Mouse (Mus musculus) liver, embryonic 15.5 days (tissue): ENCODE measurements at regions not wholly inside any gene's neighbourhood (a gene's known extent, or its start where the extent isn't known, plus 50 kb on each side); places are given as distances from the start of the nearest gene placed in this dataset.

Experiments used
- ATAC-seq: fragments of 200-750 bp; cut with Nextera tagmentation; 2 replicates; pipeline ENCODE4 v1.8.0; 2017; ENCODE audit warnings: moderate number of reproducible peaks, mild to moderate bottlenecking, moderate library complexity; ENCODE audit not compliant: insufficient read depth
- H3K27ac ChIP-seq: fragments of 300-500 bp; sonication (generic); replicated peaks from 2 replicates; pipeline ENCODE4 v1.5.1; 2015; ENCODE audit warnings: mild to moderate bottlenecking, inconsistent platforms
- H3K27me3 ChIP-seq: fragments of 300-500 bp; sonication (generic); 2 replicates; pipeline ENCODE4 v1.6.1; 2015; ENCODE audit warnings: mild to moderate bottlenecking, inconsistent platforms
- H3K36me3 ChIP-seq: fragments of 300-500 bp; sonication (generic); replicated peaks from 2 replicates; pipeline ENCODE4 v1.6.1; 2015; ENCODE audit warnings: moderate library complexity, mild to moderate bottlenecking, inconsistent platforms
- H3K4me1 ChIP-seq: fragments of 300-500 bp; sonication (generic); replicated peaks from 2 replicates; pipeline ENCODE4 v1.6.1; 2015; ENCODE audit warnings: inconsistent platforms
- H3K4me2 ChIP-seq: fragments of 300-500 bp; sonication (generic); 2 replicates; pipeline ENCODE4 v1.6.1; 2015; ENCODE audit warnings: moderate library complexity, mild to moderate bottlenecking, inconsistent platforms
- H3K4me3 ChIP-seq: fragments of 300-500 bp; sonication (generic); replicated peaks from 2 replicates; pipeline ENCODE4 v1.5.1; 2015; ENCODE audit warnings: mild to moderate bottlenecking, inconsistent platforms
- H3K9ac ChIP-seq: fragments of 300-500 bp; sonication (generic); 2 replicates; pipeline ENCODE4 v1.6.1; 2015; ENCODE audit warnings: moderate library complexity, mild to moderate bottlenecking, inconsistent platforms
- H3K9me3 ChIP-seq: fragments of 300-500 bp; sonication (generic); replicated peaks from 2 replicates; pipeline ENCODE4 v1.6.1; 2016; ENCODE audit warnings: inconsistent platforms
- WGBS: fragments of 180-500 bp; shearing (Covaris S2); methylation state at CpG from one replicate; pipeline ENCODE4 v1.1.7; 2015; ENCODE audit warnings: mixed read lengths; ENCODE audit not compliant: insufficient replicate concordance; 5-methylcytosine and 5-hydroxymethylcytosine counted together

GRCm38 (mm10) chr5:111506821-111507220 is 89.7 kb downstream of the Mn1 start:
- H3K4me2 ChIP-seq, result peak overlapping the region; percentile 41
- H3K4me1 ChIP-seq, result peaks cover 57% of the 10 kb centered on the region
- ATAC-seq, result peak; percentile 70
- H3K4me3 ChIP-seq, result no peak overlapping the region
- no peaks in the 10 kb centered on the region for H3K36me3 ChIP-seq
- H3K27me3 ChIP-seq, result peaks cover 15% of the 10 kb centered on the region
- H3K9me3 ChIP-seq, result no peaks in the 10 kb centered on the region
- H3K27ac ChIP-seq, result no peak overlapping the region; the same call in none of the 2 replicates
- 22% methylated on average over 6 of the region's 6 CpGs for WGBS
- no peak overlapping the region for H3K9ac ChIP-seq

DNA sequence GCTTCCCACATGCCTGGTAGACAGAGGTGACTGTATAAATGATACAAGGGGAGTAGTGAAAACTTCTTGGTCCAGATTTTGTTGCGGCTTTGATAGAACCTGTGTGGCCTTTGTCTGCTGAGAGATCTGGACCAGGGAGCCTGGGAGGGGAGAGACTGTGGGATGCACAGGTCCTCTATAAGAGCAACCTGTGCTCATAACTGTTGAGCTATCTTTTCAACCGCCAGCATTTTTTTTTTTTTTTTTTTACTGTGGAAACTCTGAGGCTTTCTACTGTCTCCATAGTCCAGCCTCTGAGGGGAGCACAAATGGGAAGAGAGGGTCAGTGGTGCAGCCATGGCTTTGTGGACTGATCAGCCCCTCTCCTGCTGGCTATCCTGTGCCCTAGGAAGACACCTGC is 90.2 kb downstream of the Mn1 start:
- peak overlapping the region; percentile 41; the same call in 1 of the 2 replicates for H3K4me2 ChIP-seq
- 41% methylated on average over 2 of the region's 2 CpGs for WGBS
- H3K27ac ChIP-seq, result no peak overlapping the region
- H3K9ac ChIP-seq, result no peak overlapping the region
- no peak for ATAC-seq
- no peaks in the 10 kb centered on the region for H3K9me3 ChIP-seq
- H3K36me3 ChIP-seq, result no peaks in the 10 kb centered on the region
- peaks cover 58% of the 10 kb centered on the region for H3K4me1 ChIP-seq
- H3K27me3 ChIP-seq, result peaks cover 16% of the 10 kb centered on the region
- no peak overlapping the region for H3K4me3 ChIP-seq

DNA sequence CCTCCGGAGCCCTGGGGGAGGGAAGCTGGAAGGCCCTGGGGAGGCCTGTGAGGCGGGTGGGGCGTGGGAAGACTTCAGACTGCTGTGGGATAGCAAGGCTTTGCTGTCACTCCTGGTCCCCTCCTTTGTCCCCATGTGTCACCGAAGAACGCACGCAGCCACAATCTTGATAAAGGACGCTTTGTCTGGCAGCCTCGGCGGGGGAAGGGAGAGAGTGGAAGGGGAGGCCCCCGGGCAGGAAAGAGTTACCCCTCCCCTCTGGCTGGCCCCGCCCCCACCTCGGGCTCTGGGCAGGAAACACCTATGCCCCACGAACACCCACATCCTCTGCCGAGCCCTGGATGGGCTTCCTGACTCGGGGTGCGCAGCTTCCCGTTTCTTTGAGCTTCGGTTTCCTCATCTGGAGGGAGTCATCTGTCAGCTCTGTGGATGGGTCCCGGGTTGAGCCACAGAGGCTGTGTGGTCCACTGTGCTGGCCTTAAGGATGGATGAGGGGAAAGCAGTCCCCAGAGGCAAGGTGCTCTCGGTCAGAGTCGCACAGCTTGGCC is 91.9 kb downstream of the Mn1 start:
- Histone ChIP-seq H3K27me3 (peaks cover 13% of the 10 kb centered on the region), H3K4me1 (peaks cover 60% of the 10 kb centered on the region), H3K36me3 (no peaks in the 10 kb centered on the region), H3K9ac (peak overlapping the region; percentile 43; the same call in 1 of the 2 replicates), H3K9me3 (no peaks in the 10 kb centered on the region), H3K4me3 (peak overlapping the region; percentile 48), H3K4me2 (peak overlapping the region; percentile 74), H3K27ac (peak overlapping the region; percentile 57)
- WGBS, result 2% methylated on average over 21 of the region's 21 CpGs
- peak; percentile 68 for ATAC-seq

DNA sequence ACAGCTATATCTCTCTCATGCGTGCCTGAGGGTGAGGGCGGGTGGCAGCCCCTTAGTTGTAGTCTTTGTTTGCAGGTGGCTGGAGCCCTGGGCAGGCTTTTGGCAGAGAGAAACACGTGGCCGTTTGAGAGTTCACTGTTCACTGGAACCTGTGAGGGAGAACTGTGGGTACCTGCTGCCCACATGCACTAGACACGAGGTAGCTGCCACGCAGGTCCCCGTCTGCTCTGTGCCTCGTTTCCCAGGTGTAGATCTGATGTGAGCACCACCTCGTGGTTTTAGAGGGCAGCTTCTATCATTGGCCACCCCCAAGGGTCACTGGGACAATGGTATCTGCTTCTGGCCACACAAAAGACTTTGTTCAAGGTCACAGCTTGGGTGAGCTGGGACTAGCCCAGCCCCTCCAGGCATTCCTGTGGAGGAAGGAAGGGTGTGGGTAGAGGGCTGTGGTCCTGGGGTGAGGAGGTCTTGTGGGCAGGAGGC is 92.5 kb downstream of the Mn1 start:
- 0 out of 2 replicates have a peak, but pooled peaks have one; percentile 20 for ATAC-seq
- Histone ChIP-seq H3K4me2 (peak overlapping the region; percentile 74), H3K27ac (peak overlapping the region; percentile 57), H3K4me1 (peaks cover 60% of the 10 kb centered on the region), H3K9ac (peak overlapping the region; percentile 43; the same call in 1 of the 2 replicates), H3K27me3 (peaks cover 11% of the 10 kb centered on the region), H3K4me3 (peak overlapping the region; percentile 48), H3K36me3 (no peaks in the 10 kb centered on the region), H3K9me3 (no peaks in the 10 kb centered on the region)
- 2% methylated on average over 9 of the region's 9 CpGs for WGBS

DNA sequence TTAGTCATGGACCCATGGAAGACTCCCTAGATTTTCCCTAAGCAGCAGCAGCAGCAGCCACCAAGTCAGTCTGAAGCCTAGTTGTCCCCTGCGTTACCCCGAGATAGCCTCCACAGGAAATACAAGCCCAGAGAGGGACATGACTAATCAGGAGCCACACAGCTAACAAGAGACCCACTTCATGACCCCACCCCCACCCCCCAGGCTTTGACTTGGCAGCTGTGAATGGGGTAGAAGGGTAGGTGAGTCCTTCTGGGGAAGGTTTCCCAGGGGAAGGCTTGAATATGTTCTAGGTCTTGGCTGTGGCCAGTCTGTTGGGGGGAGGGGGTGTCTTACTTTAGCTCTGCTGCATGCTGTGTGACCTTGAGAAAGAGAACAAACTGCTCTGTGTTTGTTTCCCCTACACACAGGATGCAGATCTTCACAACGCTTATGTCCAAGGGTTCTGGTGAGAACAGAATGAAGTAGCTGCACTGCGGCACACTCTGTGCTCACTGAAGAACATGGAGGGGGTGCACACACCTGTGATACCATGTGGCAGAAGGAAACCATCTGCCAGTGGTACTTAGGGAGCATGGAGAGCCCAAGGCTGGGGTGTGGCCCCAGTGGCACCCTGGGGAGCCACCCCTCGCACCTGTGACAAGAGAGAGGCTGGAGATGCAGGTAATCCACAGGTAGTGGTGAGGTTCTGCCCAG is 93.2 kb downstream of the Mn1 start:
- Histone ChIP-seq H3K27me3 (peaks cover 11% of the 10 kb centered on the region), H3K4me2 (peak overlapping the region; percentile 74), H3K9me3 (no peaks in the 10 kb centered on the region), H3K9ac (no peak overlapping the region), H3K27ac (peak overlapping the region; percentile 57), H3K4me1 (peaks cover 60% of the 10 kb centered on the region), H3K4me3 (no peak overlapping the region), H3K36me3 (no peaks in the 10 kb centered on the region)
- 30% methylated on average over 5 of the region's 5 CpGs for WGBS
- ATAC-seq, result no peak

- no peak overlapping the region for H3K4me3 ChIP-seq
- H3K27ac ChIP-seq, result 0 out of 2 replicates have a peak overlapping the region, but pooled peaks have one; percentile 24
- H3K36me3 ChIP-seq, result no peaks in the 10 kb centered on the region
- H3K9ac ChIP-seq, result no peak overlapping the region
- WGBS, result 33% methylated on average over 6 of the region's 6 CpGs
- H3K27me3 ChIP-seq, result peaks cover 11% of the 10 kb centered on the region
- ATAC-seq, result no peak
- H3K4me1 ChIP-seq, result peaks cover 56% of the 10 kb centered on the region
- no peaks in the 10 kb centered on the region for H3K9me3 ChIP-seq
- H3K4me2 ChIP-seq, result no peak overlapping the region
Observed at GRCm38 (mm10) chr5:111510879-111511231, 93.7 kb downstream of the Mn1 start.

GRCm38 (mm10) chr5:111511982-111512381 is 94.8 kb downstream of the Mn1 start:
- Histone ChIP-seq H3K4me1 (peaks cover 44% of the 10 kb centered on the region), H3K36me3 (no peaks in the 10 kb centered on the region), H3K9ac (no peak overlapping the region), H3K27ac (no peak overlapping the region), H3K4me3 (no peak overlapping the region), H3K9me3 (no peaks in the 10 kb centered on the region), H3K4me2 (no peak overlapping the region), H3K27me3 (peaks cover 11% of the 10 kb centered on the region)
- whole genome bisulfite sequencing, result 21% methylated on average over 10 of the region's 10 CpGs
- no peak for ATAC-seq

- Histone ChIP-seq H3K36me3 (no peaks in the 10 kb centered on the region), H3K4me2 (no peak overlapping the region), H3K9me3 (no peaks in the 10 kb centered on the region), H3K4me1 (peaks cover 37% of the 10 kb centered on the region), H3K9ac (no peak overlapping the region), H3K27me3 (peaks cover 11% of the 10 kb centered on the region), H3K27ac (no peak overlapping the region), H3K4me3 (no peak overlapping the region)
- 72% methylated on average over 6 of the region's 6 CpGs for WGBS
- no peak for ATAC-seq
Observed at GRCm38 (mm10) chr5:111513976-111514375, 96.8 kb downstream of the Mn1 start.

GRCm38 (mm10) chr5:111519059-111519458 is 101.9 kb downstream of the Mn1 start:
- Histone ChIP-seq H3K9me3 (no peaks in the 10 kb centered on the region), H3K4me3 (no peak overlapping the region), H3K4me2 (peak overlapping the region; percentile 46), H3K27me3 (no peaks in the 10 kb centered on the region), H3K36me3 (no peaks in the 10 kb centered on the region), H3K9ac (no peak overlapping the region), H3K27ac (no peak overlapping the region; the same call in 1 of the 2 replicates), H3K4me1 (peaks cover 23% of the 10 kb centered on the region)
- WGBS, result 33% methylated on average over 3 of the region's 3 CpGs
- ATAC-seq, result peak; percentile 34

DNA sequence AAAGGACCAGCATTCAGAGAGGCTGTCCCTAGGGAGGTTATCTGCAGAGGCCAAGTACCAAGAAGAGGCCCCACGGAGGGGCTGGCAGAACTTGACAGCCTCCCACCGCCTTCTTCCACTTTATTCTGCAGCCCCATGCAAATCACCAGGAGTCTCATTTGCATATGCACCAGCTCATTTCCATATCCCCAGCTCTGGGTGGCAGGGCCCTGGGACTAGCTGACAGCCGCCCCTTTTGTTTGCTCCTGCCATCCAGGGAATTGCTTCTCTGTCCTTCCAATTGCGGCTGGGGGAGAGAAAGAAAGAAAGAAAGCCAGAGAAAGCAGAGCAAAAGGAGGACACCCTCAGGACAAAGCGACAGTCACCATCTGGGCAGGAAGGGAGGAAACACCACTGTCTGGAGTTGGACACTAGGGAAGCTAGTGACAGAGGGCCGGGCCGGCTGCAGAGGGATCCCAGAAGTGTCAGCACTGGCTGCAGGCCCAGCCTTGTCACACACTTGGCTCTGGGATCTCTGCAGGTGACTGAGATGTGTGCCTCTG is 102.4 kb downstream of the Mn1 start:
- peak overlapping the region; percentile 46 for H3K4me2 ChIP-seq

GRCm38 (mm10) chr5:111521866-111522265 is 104.7 kb downstream of the Mn1 start:
- no peaks in the 10 kb centered on the region for H3K36me3 ChIP-seq
- peaks cover 23% of the 10 kb centered on the region for H3K4me1 ChIP-seq
- H3K27me3 ChIP-seq, result peaks cover 6% of the 10 kb centered on the region
- H3K9me3 ChIP-seq, result no peaks in the 10 kb centered on the region
- no peak overlapping the region for H3K4me3 ChIP-seq
- no peak for ATAC-seq
- 68% methylated on average over 2 of the region's 2 CpGs for WGBS
- H3K4me2 ChIP-seq, result no peak overlapping the region
- no peak overlapping the region for H3K27ac ChIP-seq
- no peak overlapping the region for H3K9ac ChIP-seq

More for the DNA sequence above, 102.4 kb downstream of the Mn1 start:
- Histone ChIP-seq H3K4me3 (no peak overlapping the region), H3K9ac (no peak overlapping the region), H3K27ac (no peak overlapping the region), H3K4me1 (peaks cover 23% of the 10 kb centered on the region), H3K27me3 (no peaks in the 10 kb centered on the region), H3K36me3 (no peaks in the 10 kb centered on the region), H3K9me3 (no peaks in the 10 kb centered on the region)
- WGBS, result 12% methylated on average over 7 of the region's 7 CpGs
- peak; percentile 84 for ATAC-seq
